Mouse (Mus musculus) kidney, adult 2 months (tissue): ENCODE measurements around the gene Hoxc12.

Experiments
- CTCF ChIP-seq: fragments of 200-500 bp; conservative IDR thresholded peaks from 2 replicates; pipeline ENCODE4 v1.5.1; 2011; ENCODE audit warnings: low read depth, mild to moderate bottlenecking, control low read depth, low read length, moderate library complexity, mixed read lengths; ENCODE audit not compliant: insufficient read depth, insufficient read length
- POLR2A ChIP-seq: fragments of 200-500 bp; IDR thresholded peaks from one replicate; pipeline ENCODE4 v1.6.1; 2011; ENCODE audit warnings: low read depth, low read length, control low read depth

GRCm38 (mm10) chr15:102980912-102981311, 44.4 kb downstream of the Hoxc12 start:
- TF ChIP-seq CTCF: no peak
- no peak for TF ChIP-seq POLR2A
